Mouse (Mus musculus): ENCODE results near the gene Fbl.
"Not testable (repeated sequence)": the region's sequence is repeated elsewhere in the genome, so short reads cannot be mapped to it uniquely, and the experiment has no call there.

Fbl gene

GRCm38 (mm10) chr7:28169489-28170422 lies at the start of gene Fbl:
Fbl (plus strand) TSS chr7:28169710.
- DNase-seq (ENCODE audit: low spot score in 2 of 2), result peak; percentile 76 to 91

GRCm38 (mm10) chr7:28129166-28129565 lies 40.3 kb upstream of the Fbl start, which contains the start of gene 9530053A07Rik:
9530053A07Rik (plus strand) TSS chr7:28129466.
- no peak for DNase-seq (ENCODE audit: low spot score in 2 of 2)

- DNase-seq (ENCODE audit: low spot score in 2 of 2), result peak in 1 of 2 experiments; percentile 48
These were observed 31.9 kb upstream of the Fbl start for GRCm38 (mm10) chr7:28137613-28138012.

GRCm38 (mm10) chr7:28148263-28148662 lies 21.2 kb upstream of the Fbl start:
- peak in 1 of 2 experiments; percentile 46 for DNase-seq (ENCODE audit: low spot score in 2 of 2)

GRCm38 (mm10) chr7:28149841-28150240 lies 19.7 kb upstream of the Fbl start:
- DNase-seq (ENCODE audit: low spot score in 2 of 2), result no peak

- DNase-seq (ENCODE audit: low spot score in 2 of 2), result peak in 1 of 2 experiments; percentile 44
These were observed 17.8 kb upstream of the Fbl start for GRCm38 (mm10) chr7:28151584-28152221.

- DNase-seq (ENCODE audit: low spot score in 2 of 2), result not testable (repeated sequence)
These were observed 15.9 kb upstream of the Fbl start for GRCm38 (mm10) chr7:28153595-28153994.

GRCm38 (mm10) chr7:28159292-28159691 lies 10.2 kb upstream of the Fbl start:
- DNase-seq (ENCODE audit: low spot score in 2 of 2), result no peak

- no peak for DNase-seq (ENCODE audit: low spot score in 2 of 2)
These were observed 9.6 kb upstream of the Fbl start for GRCm38 (mm10) chr7:28159893-28160292.

- DNase-seq (ENCODE audit: low spot score in 2 of 2), result no peak
These were observed 8.3 kb upstream of the Fbl start for GRCm38 (mm10) chr7:28161163-28161749.

- no peak for DNase-seq (ENCODE audit: low spot score in 2 of 2)
These were observed 4.1 kb upstream of the Fbl start for GRCm38 (mm10) chr7:28165406-28165805.

GRCm38 (mm10) chr7:28168320-28169115 lies 992 bp upstream of the Fbl start:
- peak in 1 of 2 experiments; percentile 60 for DNase-seq (ENCODE audit: low spot score in 2 of 2)

- no peak for DNase-seq (ENCODE audit: low spot score in 2 of 2)
These were observed 5.8 kb downstream of the Fbl start for GRCm38 (mm10) chr7:28175358-28175757.

- peak; percentile 94 to 99 for DNase-seq (ENCODE audit: low spot score in 2 of 2)
These were observed 9.7 kb downstream of the Fbl start, which contains the start of gene Dyrk1b for GRCm38 (mm10) chr7:28179228-28179627. Dyrk1b (plus strand) TSS chr7:28179469.

- peak; percentile 89 to 95 for DNase-seq (ENCODE audit: low spot score in 2 of 2)
These were observed 10.3 kb downstream of the Fbl start for GRCm38 (mm10) chr7:28179741-28180377.

- no peak for DNase-seq (ENCODE audit: low spot score in 2 of 2)
These were observed 11.4 kb downstream of the Fbl start for GRCm38 (mm10) chr7:28180890-28181289.

GRCm38 (mm10) chr7:28181376-28181775 lies 11.9 kb downstream of the Fbl start:
- DNase-seq (ENCODE audit: low spot score in 2 of 2), result no peak

GRCm38 (mm10) chr7:28182320-28182719 lies 12.8 kb downstream of the Fbl start:
- DNase-seq (ENCODE audit: low spot score in 2 of 2), result no peak

GRCm38 (mm10) chr7:28185884-28186283 lies 16.4 kb downstream of the Fbl start:
- no peak for DNase-seq (ENCODE audit: low spot score in 2 of 2)

- no peak for DNase-seq (ENCODE audit: low spot score in 2 of 2)
These were observed 17.1 kb downstream of the Fbl start for GRCm38 (mm10) chr7:28186631-28187030.

- no peak for DNase-seq (ENCODE audit: low spot score in 2 of 2)
These were observed 22.0 kb downstream of the Fbl start for GRCm38 (mm10) chr7:28191489-28191888.

Measured in left cerebral cortex, adult 9 months (tissue).